Comparison of ENCODE assay signal across 15 mouse cellular contexts in genomic region chr1:77539945-77540344, GRCm38 (mm10). TPM values are rescaled to one million over a fixed set of nuclear protein-coding genes. Genes with fewer than 3 reads are reported as not detected.
"Had no signal": no experiment of that assay in that cellular context is flagged by ENCODE, and none has a peak within 500 bp of the region (broad histone marks: within the 10 kb centered on the region; RNA-seq: fewer than 3 reads in every experiment).

No protein-coding gene starts in this region.

- H3K27ac ChIP-seq: left cerebral cortex, adult 2 months; limb, embryonic 10.5 days; liver, embryonic 15.5 days; macrophage; midbrain, embryonic 13.5 days; neural tube, embryonic 13.5 days; stomach, postnatal 0 days had no signal

- H3K4me3 ChIP-seq: left cerebral cortex, adult 2 months; limb, embryonic 10.5 days; liver, embryonic 15.5 days; megakaryocyte, embryonic 14.5 days; midbrain, embryonic 13.5 days; neural tube, embryonic 13.5 days had no signal

- H3K4me1 ChIP-seq: limb, embryonic 10.5 days; liver, embryonic 15.5 days; megakaryocyte, embryonic 14.5 days had no signal

- H3K27me3 ChIP-seq: liver, embryonic 15.5 days; megakaryocyte, embryonic 14.5 days had no signal

- DNase-seq: kidney, adult 8-10 months; kidney, postnatal 25 days; lung, adult 2 months; lung, postnatal 14 days; thymus, postnatal 25 days had no signal

- ATAC-seq: intestine, postnatal 0 days; midbrain, embryonic 13.5 days had no signal

- H3K4me2 ChIP-seq: liver, embryonic 11.5 days; liver, embryonic 15.5 days; midbrain, embryonic 13.5 days; neural tube, embryonic 13.5 days had no signal

- H3K9me3 ChIP-seq: limb, embryonic 10.5 days; liver, embryonic 15.5 days; midbrain, embryonic 13.5 days; neural tube, embryonic 13.5 days had no signal

- H3K36me3 ChIP-seq: limb, embryonic 10.5 days; liver, embryonic 15.5 days; midbrain, embryonic 13.5 days; neural tube, embryonic 13.5 days had no signal

- H3K9ac ChIP-seq: liver, embryonic 15.5 days; midbrain, embryonic 13.5 days; neural tube, embryonic 13.5 days had no signal

RNA-seq across cellular contexts. Expression of gene Epha4, which starts 25.1 kb away (rescaled TPM):
- polyA plus RNA-seq: macrophage had no signal
